Mouse (Mus musculus) testis, postnatal 10 days (tissue): ENCODE measurements around the gene Fubp3.
A peak's percentile ranks its signal among the peaks of the same experiment; 100 is the strongest.

Experiments used
- DNase-seq: peaks from one replicate; pipeline ENCODE4 v3.0.0; 2021; ENCODE audit warnings: low spot score

Fubp3 gene

DNA sequence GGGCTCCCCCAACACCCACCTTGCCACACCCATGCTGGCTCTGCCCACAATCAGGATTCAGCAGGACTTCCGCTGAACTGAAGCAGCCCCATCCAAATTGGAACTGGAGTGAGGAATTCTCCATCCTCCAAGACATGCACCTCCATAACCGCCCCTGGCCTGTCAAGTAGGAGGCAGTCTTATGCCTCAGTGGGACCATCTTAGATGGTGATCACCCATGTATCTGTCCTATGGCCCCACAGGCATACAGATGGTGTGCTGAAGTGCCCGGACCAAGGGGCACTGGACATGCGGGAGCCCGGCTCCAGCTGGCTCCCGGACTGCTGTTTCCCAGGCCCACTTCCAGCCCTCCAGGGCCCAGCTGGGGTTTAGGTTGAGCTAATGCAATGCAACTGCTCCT, 46.8 kb downstream of the Fubp3 start:
- no peak for DNase-seq

DNA sequence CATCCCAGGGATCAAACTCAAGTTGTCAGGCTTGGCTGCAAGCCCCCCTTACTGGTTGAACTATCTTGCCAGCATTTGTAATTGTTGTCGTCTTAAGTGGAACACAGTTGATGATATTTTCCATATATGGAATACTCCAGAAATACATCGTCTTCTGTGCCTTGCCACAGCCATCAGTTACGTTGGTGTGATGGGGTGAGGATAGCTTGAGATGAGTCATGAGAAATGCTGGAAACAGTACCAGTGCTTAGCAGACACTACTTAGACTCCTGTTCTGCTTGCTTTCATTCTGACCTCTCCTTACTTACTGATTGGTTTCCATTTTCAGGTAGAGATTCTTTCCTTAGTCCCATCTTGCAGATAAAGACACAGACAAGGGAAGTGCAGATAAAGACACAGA, 61.1 kb downstream of the Fubp3 start:
- no peak for DNase-seq

DNA sequence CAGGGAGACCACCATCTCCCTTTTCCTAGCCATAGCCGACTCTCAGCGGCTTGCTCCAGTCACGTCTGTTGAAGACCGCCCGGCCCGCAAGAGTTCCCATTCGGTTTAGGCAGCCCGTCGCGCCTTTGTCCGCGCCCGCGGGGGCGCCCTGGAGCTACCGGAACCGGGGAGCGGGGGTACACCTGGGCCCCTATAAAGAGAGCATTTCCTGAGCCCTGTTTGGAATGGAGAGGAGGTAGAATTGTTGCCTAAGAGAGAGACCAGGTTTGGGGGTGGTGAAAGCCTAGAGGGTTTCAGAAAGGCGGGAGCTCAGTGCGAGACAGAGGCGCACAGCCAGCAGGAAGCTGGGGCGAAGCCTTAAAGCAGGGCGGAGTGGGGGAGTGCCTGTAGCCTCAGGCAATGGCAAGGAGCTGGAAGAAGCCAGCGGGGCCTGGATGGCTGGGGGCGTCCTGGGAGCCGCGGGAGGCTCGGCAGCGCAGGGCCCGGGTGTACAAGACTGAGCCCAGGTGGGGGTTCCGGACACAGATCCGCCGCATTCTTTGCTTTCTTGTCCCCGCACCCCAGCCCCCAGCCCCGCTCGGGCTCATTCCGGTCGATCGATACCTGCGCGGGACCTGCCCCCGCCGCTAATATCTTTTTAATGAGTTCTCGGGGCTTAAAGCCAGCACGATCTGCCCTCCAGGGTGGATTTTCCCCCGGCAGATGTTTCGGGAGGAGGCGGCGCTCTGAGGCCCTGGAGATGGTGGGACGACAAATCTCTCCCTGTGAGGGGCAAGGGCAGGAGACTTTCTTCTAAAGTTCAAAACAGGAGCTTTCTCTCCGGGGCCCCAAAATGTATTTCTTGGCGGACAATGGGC, 63.1 kb downstream of the Fubp3 start:
- no peak for DNase-seq

DNA sequence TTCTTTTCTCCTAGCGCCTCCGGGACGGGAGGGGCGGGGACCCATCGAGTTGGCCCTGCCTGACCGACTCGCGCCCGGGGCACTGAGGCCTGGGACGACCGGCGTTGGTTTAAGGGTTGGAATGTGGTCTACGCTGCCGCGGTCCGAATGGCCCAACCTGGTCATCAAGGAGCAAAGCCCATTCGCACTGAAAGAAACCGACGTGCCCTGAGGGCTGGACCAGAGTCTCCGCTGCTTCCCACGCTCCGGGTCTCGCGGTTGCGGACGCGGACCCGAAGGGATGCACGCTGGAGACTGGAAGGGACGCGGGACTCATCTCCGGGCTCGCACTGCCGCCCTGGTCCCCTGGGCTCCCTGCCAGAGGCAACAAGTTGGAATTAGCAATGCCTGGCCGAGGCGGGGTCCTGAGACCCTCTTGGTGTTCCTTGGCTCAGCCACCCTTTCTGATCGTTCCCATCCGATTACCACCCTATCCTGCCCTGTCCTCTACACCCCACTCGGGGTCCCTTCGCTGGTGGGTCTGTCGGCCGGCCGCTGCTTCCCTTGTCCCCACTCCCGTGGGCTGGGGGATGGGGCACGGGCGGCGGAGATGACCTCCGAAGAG, 63.8 kb downstream of the Fubp3 start:
- DNase-seq, result no peak

DNA sequence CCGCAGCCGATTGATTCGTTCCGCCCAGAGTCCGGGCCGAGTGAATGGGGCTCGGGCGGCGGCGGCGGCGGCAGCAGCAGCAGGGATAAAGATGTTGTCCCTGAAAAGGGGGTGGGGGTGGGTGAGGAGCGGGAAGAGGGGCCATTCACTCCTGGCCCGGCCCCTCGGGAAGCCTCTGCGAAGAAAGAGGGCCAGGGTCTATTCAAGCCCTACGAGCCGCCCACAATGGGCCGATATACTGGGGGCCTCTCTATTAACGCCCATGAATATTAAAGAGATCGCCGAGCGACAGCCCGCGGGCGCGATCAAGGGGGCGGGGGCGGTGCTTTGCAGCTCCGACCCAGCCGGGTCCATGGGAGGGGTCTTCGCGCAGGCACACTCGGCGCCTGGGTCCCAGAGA, 64.3 kb downstream of the Fubp3 start:
- no peak for DNase-seq

DNA sequence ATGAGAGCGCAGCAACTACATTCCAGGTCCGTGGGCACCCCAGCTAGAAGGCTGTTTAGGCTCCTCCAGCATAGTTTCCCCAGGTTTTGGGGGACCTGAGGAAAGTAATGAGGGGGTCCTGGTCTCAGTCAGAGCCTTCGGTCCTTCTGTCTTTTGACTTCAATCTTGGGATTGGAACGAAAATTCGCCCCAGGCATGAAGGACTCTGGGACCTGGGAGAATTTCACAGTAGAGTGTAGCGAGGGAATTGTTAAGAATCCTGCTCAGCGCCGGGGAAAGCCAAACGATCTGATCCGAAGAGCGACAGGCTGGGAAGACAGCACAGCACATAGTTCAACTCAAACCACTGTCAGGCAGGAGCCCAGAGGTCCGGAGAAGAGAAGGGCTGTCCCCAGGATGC, 64.9 kb downstream of the Fubp3 start:
- no peak for DNase-seq

DNA sequence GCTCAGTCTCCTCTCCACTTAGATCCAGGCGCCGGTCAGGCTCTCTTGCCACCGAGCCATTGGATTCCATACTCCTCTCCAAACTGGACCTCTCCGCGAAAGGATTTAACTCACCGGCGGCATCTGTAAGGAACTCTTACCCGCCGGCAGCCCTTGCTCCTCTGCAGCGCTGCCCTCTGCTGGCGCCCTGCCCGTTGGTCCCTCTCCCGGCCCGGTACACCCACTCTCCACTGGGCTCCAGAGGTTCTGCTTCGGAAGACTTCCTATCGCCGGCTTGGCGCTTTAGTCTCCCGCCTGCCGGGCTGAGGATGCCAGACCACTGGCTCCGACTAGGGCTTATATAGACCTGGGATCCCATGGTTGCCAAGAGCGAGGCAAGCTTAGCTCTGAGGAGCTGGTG, 65.4 kb downstream of the Fubp3 start:
- peak; percentile 75 for DNase-seq

DNA sequence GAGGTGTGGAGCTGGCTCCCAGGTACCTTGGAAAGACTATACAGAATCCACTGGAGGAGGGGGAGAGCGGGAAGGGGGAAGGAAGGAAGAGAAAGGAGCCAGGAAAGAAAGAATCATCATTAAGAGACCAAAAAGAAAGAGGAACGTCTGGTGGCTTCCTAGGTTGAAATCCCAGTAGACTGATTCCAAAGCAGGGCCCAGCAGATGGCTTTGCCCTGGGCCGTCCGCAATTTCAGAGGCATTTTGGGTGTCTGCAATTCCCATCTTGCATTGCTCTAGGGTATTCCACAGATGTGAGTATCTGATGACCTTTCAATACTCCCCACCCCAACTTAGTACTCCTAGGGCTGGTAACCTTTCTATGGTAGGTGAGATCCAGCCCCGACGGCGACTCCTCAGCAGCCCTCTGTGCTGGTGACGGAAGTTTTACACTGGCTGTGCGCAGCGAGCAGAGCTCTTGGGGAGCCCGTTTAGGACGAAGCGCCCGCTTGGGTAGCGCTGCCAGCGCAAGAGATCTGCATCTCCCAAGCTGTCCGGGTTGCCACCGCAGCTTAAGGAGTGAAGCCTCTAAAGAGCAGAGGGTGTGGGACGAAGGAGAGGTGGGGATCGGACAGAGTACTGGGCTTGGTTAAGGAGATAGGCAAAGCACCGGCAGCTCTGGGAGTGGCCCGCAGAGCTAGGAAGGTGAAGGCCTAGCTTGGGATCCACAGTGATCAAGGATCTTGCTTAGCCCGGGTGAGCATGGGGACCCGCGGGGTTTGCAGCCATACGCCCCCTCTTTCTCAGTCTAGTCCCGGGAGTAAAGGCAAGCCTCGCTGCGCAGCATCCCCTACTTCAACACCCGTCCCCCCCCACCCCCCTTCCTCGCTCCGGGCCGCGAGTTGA, 66.4 kb downstream of the Fubp3 start:
- DNase-seq, result no peak

DNA sequence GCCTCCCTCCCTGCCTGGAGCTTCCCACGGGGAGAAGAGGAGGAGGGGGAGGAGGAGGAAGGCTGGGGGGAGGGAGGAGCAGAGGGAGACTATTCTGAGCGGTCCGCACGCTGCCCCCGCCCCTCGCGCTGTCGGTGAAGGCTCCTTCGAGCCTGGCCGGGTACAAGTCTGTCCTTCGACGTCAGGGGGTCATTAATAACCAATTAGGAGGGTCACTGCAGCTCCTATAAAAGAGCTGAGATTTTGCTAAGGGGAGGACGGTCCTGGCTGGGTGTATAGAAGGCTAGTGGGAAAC, 67.0 kb downstream of the Fubp3 start:
- no peak for DNase-seq

DNA sequence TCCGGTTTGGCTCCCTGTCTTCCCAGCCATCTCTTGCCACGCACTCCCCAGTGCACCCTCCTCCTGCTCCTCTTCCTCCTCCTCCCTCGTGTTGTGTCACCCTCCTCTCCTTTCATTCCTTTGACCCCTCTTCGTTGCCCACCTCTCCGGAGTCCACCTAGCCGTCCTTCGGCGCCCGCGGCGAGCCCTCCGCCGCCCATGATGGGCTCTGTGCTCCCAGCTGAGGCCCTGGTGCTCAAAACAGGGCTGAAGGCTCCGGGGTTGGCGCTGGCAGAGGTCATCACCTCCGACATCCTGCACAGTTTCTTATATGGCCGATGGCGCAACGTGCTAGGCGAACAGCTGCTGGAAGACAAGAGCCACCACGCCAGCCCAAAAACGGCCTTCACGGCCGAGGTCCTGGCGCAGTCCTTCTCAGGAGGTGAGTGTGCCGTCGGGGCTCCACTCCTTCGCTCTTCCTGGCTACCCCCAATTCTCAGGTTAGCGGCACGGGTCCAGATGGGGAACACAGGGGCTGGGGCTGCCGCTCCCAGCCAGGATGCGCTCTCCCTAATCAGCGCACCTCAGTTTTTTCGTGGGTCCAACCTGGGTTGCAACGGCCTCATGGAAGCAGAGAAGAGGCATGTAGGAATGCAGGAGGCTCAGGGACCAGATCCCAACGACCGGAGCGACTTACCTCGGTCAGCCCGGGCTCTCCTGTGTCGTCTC, 67.6 kb downstream of the Fubp3 start, which contains the start of gene Prdm12:
Gene Prdm12, plus strand, starts transcription at position 137 of the 708 bp plus-strand sequence.
- no peak for DNase-seq

DNA sequence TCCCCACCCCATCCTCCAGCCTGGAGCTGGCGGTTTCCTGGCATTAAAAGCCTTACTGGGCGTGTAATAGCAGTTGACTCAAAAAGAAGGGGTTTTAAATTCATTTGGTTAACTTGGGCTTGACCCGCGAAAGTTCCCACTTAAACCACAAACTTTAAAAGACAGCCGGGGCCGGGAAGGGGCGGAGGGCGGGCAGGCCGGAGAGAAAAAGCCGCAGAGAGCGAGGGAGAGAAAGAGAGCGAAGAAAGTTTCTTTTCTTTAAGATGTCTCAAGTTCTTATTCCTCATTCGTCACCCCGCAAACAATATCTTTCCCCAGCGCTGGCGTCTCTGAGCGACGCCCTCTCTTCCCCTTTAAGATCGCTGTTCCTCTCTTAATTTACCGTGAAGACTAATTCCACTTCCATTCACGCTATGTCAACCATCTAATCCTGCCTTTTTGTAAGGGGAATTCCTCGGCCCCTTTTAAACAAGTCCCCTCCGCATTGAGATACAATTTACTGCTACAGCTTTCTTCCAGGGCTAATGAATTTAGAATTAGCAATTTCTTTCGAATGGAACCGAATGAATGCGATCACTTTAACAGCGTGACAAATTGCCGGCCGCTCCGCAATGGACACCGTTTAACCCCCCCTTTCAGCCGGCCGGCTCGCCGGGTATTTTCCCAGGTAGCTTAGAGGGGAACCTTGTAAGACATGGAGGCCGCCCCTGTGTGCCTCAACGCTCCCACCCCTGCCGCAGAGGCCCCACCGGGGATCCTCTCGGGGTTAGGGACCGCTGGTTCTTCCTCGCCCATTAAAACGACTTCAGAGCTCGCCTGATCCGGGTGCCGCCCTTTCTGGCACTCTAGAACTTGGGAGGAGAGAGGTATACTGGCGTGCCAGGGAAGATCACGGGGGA, 68.4 kb downstream of the Fubp3 start:
- peak; percentile 50 for DNase-seq

DNA sequence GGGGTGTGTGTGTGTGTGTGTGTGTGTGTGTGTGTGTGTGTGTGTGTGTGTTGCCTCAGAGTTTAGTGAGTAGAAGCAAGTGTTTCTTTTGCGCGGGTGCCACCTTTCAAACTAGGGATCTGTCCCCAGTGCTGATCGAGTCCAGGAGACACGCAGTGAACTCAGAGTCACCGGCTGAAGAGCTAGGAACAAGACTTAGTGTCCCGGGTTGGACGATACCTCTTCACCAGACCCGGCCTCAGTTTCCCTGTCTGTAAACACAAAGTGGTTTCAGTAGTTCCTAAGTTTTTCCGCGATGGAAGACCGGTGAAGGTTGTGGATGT, 69.0 kb downstream of the Fubp3 start:
- no peak for DNase-seq

DNA sequence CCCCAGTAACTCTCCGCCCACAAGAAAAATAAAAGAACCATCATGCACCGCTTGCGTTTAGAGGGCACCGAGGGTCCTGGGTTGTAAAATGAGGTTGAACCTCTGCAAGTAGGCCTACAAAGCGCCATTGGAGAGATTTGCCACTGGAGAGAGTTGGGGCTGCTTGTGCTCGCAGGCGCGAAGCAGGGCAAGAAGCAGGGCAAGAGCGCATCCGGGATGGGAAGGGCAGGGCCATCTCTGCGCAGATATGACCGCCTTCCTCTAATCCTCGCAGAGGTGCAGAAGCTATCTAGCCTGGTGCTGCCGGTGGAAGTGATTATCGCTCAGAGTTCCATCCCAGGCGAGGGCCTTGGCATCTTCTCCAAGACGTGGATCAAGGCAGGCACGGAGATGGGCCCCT, 69.5 kb downstream of the Fubp3 start:
- no peak for DNase-seq

DNA sequence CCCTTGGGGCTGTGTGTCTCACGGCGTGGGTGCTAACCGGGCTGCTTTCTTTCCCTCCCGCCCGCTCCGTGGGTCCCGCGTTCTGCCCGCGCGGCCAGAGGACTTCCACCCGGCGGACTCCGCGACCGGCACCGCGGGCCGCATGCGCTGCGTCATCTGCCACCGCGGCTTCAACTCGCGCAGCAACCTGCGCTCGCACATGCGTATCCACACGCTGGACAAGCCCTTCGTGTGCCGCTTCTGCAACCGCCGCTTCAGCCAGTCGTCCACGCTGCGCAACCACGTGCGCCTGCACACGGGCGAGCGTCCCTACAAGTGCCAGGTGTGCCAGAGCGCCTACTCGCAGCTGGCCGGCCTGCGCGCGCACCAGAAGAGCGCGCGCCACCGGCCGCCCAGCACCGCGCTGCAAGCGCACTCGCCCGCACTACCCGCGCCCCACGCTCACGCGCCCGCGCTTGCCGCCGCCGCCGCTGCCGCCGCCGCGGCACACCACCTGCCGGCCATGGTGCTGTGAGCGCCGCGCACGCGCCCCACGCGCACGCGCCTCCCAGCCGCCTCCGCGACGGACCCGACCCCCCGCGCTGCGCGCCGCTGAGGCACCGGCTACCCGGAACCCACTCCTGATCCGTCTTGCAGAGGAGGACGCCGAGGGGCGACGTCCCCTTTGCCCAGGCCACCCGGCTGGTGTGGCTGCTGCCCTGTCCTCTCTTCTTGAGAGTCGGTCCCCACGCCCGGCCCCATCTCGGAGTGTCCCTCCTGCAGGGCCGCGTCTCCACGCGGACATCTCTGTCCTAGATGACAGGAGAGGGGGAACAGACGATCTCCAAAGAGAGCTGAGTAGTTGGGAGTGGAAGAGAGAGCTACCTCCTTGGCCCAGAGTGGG, 81.8 kb downstream of the Fubp3 start:
- peak; percentile 61 for DNase-seq

DNA sequence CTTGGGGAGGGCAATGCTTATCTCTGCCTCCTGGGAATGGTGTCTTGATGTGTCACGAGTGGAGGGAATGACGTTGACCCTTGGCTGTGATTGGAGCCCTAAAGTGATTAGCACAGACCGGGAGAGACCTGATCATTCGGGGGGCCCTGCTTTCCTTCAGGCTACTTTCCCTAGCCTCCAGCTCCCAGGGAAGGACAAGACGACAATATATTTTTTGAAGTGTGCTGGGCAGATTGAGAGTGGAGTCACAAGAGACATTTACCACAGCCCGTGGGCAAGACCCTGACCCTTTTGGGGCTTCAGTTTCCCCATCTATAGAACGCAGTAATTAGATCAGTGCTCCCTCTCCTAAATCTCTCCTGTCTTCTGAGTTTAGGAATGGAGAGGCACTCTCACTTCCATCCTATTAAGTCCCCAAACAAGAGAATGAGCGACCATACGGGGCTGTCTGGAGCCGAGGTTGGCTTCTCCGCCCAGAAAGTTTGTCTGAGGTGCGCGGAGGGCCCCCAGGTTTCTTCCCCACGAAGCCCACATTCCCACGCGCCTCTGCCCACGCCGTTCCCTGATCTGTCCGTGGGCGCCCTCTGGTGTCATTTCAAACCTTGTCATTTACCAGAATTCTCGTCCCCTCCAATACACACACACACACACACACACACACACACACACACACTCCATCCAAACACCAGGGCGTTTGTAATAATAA, 82.6 kb downstream of the Fubp3 start:
- DNase-seq, result peak; percentile 86

DNA sequence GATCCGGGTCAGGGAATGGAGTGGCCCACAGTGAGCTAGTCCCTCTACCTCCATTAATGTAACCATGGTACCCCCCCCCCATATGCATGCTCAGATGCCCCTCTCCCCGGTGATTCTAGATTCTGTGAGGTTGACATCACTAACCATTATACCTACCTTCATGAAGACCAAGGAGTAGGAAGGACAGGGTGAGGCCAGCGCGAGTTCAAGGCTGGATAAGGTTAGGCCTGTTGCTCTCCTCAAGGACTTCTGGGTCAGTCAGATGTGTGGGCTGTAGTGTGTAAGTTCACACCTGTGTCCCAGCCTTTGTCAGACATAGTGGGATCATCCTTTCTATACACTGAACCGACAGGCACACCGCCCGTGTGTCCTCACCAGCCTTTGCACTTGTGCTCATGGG, 83.9 kb downstream of the Fubp3 start:
- no peak for DNase-seq

DNA sequence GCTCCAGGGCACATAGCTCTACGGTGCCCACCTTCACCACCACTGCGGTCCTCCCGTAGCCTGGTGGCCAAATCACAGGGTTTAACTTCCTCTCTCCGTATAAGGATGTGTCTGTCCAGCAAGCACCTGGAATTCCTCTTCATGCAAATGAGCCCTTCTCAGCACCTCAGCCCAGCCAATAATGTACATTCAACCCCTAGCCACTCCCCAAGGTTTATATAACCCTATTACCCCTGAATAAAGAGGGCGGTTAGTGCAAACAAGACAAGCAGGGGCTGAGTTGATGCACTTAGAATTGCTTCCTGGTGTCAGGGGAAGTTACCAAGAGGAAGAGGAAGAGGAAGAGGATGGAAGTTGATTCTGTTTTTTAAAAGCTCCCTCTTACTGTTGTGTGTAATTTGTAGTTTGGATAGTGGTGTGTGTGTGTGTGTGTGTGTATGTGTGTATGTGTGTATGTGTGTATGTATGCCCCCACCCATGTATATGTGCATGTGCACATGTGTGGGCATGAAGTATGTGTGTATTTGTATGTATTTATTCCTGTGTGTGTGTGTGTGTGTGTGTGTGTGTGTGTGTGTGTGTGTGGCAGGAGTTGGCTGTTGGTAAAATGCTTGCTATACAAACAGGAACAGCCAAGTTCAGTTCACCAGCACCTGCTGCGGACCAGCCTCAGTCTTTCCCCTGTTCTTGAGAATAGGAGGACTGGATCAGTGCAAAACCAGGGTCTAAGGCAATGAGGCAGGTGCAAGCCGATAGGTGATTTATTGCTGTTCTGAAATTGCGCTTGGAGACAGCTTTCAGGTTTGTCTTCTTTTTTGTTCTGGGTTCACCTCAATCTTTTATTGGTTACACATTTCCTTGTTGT, 90.7 kb downstream of the Fubp3 start:
- DNase-seq, result no peak

DNA sequence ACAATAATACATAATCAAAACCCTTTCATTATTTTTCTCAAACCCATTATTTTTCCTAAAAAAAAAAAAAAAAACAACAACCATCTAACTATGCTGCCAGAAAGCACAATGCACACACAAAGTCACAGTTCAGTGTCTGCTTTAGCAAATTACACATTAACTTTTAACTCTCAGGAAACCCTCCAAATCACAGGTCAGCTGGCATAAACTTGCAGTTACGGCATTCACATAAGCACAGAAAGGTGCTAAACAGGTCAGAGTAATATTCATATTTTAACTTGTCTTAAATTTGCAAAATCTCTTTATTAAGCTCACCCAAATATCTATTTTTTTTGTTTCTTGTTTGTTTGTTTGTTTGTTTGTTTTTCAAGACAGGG, 91.3 kb downstream of the Fubp3 start:
- DNase-seq, result no peak
